Mouse (Mus musculus) spleen, adult 2 months (tissue): Measurements from ENCODE around the gene Tulp4.

ENCODE experiments used
- CTCF ChIP-seq: fragments of 200-500 bp; IDR thresholded peaks from 2 replicates; pipeline ENCODE4 v1.5.1; 2011; ENCODE audit warnings: mild to moderate bottlenecking, inconsistent platforms; ENCODE audit not compliant: insufficient read depth, insufficient read length, insufficient replicate concordance; ENCODE audit errors: extremely low read depth
- POLR2A ChIP-seq: fragments of 200-500 bp; IDR thresholded peaks from 2 replicates; pipeline ENCODE4 v1.6.1; 2011; ENCODE audit warnings: low read depth, low read length, inconsistent platforms

- TF ChIP-seq CTCF (no peak), POLR2A (no peak)
These were observed 1.9 kb downstream of the Tulp4 start for GRCm38 (mm10) chr17:6108175-6108574.
